Mouse (Mus musculus): ENCODE data around the gene Nos1ap. TPM values are rescaled to one million over a fixed set of nuclear protein-coding genes. Genes with fewer than 3 reads are reported as not detected.

Nos1ap gene
- polyA plus RNA-seq, 1 experiment, result 1.6 TPM

DNA sequence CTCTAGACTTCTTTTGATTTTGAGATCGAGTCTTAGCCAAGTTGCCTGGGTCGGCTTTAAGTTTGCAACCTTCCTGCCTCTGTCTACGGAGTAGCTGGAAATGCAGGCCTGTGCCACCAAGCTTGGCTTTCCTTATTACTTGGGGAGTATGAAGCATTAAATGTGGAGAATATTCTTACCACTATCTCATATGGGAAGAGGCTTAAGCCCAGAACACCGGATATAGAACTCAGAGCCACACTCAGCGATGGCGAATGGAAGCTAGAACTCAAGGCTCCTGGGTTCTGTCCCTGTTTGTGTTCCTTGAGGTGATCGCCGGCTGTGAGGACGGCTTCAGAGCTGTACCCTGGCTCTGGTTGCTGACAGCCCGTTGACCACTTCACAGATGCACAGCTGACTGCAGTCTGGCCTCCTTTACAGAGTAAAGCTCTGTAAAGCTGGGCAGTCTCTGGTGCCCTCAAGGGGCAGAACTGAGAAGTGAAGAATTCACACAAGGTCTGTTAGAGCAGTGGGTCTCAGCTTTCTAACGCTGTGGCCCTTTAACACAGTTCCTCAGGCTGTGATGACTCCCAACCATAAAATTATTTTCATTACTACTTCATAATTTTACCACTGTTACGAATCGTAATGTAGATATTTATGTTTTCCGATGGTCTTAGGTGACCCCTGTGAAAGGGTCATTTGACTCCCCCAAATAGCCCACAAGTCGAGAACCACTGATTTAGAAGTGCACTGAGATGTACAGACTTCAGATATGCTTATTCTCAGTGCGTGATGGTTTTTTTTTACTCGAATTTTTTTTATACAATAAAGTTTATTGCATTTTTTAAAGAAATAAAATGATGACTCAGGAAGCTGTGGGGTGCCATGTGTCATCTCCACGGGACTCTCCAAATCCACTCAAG, 23.6 kb upstream of the Nos1ap start:
- TF ChIP-seq POLR2A (IDR thresholded peaks at IDR 0.05; ENCODE audit: borderline replicate concordance, low read depth, low read length) (no peak), CTCF (IDR thresholded peaks at IDR 0.05; ENCODE audit: low read depth, low read length) (peak; percentile 35)
- peaks cover 3% of the 10 kb centered on the region for H3K4me1 ChIP-seq (ENCODE audit: control insufficient read depth, insufficient read depth, low read length)
- no peak overlapping the region for H3K27ac ChIP-seq (ENCODE audit: insufficient read depth, low read depth, low read length)

DNA sequence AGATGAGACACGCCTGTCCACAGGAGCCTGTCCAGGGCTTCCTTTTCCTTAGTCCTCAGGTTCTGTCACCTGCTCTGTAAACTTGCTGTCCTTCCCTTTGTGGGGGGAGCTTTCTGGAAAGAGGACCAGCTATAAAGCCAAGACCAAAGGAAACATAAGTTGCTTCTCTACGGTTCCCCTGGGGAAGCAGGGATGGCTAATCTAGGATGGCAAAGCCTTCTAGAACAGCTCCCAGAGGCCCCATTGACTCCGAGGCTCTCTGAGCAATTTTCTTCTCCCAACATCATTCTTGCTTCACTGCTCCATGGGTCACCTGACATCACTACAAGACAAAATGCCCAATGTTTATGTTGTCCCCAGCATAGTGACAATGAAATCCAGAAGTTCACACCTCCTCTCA, 22.0 kb upstream of the Nos1ap start:
- H3K4me3 ChIP-seq (ENCODE audit: insufficient read depth, low read length), result no peak overlapping the region
- H3K4me1 ChIP-seq (ENCODE audit: control insufficient read depth, insufficient read depth, low read length), result peaks cover 3% of the 10 kb centered on the region
- no peak overlapping the region for H3K27ac ChIP-seq (ENCODE audit: insufficient read depth, low read depth, low read length)
- TF ChIP-seq POLR2A (IDR thresholded peaks at IDR 0.05; ENCODE audit: borderline replicate concordance, low read depth, low read length) (no peak), CTCF (IDR thresholded peaks at IDR 0.05; ENCODE audit: low read depth, low read length) (no peak)

More for the DNA sequence above, 23.6 kb upstream of the Nos1ap start:
- H3K4me3 ChIP-seq (ENCODE audit: insufficient read depth, low read length), result no peak overlapping the region

DNA sequence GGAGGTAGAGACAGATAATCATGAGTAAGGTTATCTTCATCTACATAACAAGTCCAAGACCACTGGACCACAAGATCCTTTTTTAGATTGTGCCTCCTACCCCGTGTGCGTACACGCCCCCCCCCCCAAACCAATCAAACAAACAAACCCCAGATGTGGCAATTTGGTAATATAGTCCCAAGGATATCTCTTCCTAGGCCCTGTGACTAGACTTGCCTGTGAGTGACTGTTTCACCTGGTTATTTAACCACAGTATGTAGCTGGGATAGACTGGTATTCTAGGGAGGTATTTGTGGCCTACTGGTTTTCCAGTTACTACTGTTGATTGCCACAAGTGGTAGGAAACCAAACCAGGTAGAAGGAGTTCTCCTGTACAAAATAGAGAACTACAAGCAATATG, 21.0 kb upstream of the Nos1ap start:
- peaks cover 3% of the 10 kb centered on the region for H3K4me1 ChIP-seq (ENCODE audit: control insufficient read depth, insufficient read depth, low read length)
- no peak overlapping the region for H3K4me3 ChIP-seq (ENCODE audit: insufficient read depth, low read length)
- no peak overlapping the region for H3K27ac ChIP-seq (ENCODE audit: insufficient read depth, low read depth, low read length)
- no peak for TF ChIP-seq POLR2A (IDR thresholded peaks at IDR 0.05; ENCODE audit: borderline replicate concordance, low read depth, low read length)
- TF ChIP-seq CTCF (IDR thresholded peaks at IDR 0.05; ENCODE audit: low read depth, low read length), result no peak

DNA sequence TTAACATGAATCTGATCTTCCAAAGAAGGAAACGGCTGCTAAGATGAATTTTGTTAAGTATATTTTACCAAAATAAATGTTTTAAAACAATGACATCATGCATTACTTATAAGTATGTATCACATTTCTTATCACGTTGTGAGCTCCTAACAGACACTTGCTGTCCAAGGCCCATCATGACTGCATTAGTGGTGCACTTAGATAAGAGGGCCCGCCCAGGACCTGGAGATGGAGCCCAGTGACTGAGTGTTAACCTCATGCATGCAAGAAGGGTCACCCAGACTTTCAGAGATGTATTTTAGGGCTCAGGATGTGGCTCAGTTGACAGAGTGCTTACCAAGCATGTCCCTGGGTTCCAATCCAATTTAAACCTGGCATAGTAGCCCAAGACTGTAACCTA, 20.6 kb upstream of the Nos1ap start:
- H3K27ac ChIP-seq (ENCODE audit: insufficient read depth, low read depth, low read length), result no peak overlapping the region
- peaks cover 3% of the 10 kb centered on the region for H3K4me1 ChIP-seq (ENCODE audit: control insufficient read depth, insufficient read depth, low read length)
- no peak for TF ChIP-seq POLR2A (IDR thresholded peaks at IDR 0.05; ENCODE audit: borderline replicate concordance, low read depth, low read length)
- no peak for TF ChIP-seq CTCF (IDR thresholded peaks at IDR 0.05; ENCODE audit: low read depth, low read length)
- H3K4me3 ChIP-seq (ENCODE audit: insufficient read depth, low read length), result no peak overlapping the region

DNA sequence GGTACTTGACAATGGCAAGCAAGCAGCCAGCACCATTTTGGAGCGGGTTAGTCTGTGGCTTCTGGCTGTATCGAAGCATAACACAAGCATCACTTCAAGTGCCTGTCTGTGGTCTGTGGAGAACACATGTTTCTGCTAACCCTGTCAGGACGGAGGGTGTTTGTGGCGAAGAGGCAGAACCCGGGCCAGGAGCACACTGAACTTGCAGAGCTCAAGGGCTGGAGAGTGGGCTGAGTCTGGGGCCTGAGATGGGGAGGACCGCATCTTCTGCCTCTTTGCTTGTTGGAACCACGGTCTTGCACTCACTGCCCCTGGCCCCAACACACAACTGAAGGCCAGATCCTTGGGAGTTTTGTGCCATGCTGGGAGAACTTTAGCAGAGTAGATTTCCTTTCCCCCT, 20.2 kb upstream of the Nos1ap start:
- H3K4me1 ChIP-seq (ENCODE audit: control insufficient read depth, insufficient read depth, low read length), result peaks cover 3% of the 10 kb centered on the region
- H3K4me3 ChIP-seq (ENCODE audit: insufficient read depth, low read length), result no peak overlapping the region
- TF ChIP-seq POLR2A (IDR thresholded peaks at IDR 0.05; ENCODE audit: borderline replicate concordance, low read depth, low read length), result no peak
- no peak for TF ChIP-seq CTCF (IDR thresholded peaks at IDR 0.05; ENCODE audit: low read depth, low read length)
- H3K27ac ChIP-seq (ENCODE audit: insufficient read depth, low read depth, low read length), result no peak overlapping the region

DNA sequence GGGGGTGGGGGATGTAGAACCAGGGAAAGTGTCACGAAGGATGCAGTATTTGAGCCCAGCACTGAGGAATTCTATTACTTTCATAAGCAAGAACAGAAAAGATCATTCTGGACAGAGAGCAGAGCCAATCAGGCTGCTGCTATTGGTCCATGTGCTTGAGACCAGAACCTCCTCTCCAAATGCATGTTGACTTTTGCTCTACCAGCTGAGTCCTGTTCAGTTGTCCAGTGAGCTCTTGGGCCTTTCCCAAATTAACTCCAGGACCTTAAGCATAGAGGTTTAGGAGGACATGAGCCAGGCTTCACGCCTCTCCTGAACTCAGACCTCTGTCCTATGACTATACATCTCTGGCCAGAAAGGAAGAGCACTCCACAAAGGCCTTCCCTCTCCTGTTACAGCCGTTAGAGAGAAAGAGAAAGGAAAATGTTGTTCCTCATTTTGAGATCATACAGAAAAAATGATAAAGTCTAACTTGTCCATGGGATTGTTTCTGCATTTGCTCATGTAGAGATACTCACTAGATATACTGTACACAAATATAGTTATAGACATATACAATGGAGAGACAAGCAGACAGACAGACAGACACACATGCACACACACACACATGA, 18.9 kb upstream of the Nos1ap start:
- peaks cover 3% of the 10 kb centered on the region for H3K4me1 ChIP-seq (ENCODE audit: control insufficient read depth, insufficient read depth, low read length)
- TF ChIP-seq POLR2A (IDR thresholded peaks at IDR 0.05; ENCODE audit: borderline replicate concordance, low read depth, low read length), result no peak
- TF ChIP-seq CTCF (IDR thresholded peaks at IDR 0.05; ENCODE audit: low read depth, low read length), result no peak

DNA sequence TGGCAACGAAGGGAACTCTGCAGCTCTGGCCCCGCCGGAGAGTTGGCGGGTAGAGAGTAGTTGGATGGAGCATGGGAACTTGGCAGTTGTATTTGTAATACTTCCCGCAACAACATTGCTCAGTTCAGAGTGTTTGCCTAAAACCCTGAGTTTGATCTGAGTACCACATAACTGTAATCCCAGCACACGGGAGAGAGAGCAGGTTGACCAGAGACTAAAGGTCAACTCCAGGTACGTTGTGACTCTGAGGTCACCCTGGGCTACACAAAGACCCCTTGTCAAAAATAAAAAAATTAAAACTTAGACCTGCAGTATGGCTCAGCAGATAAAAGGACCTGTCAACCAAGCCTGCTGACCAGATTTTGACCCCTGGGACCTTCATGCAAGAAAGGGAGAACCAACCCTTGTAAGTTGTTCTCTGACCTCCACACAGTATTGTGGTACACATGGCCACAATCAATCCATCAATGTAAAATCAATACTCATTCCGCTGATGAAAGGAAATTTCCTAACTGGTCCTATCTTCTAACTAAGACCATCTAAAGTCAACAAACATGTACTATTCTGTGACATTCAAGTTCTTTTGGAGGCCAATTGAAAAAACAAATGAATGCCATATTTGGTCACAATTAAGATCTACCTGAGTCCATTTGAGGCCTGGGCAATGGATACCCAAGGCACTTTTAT, 17.7 kb upstream of the Nos1ap start:
- H3K4me3 ChIP-seq (ENCODE audit: insufficient read depth, low read length), result no peak overlapping the region
- peaks cover 3% of the 10 kb centered on the region for H3K4me1 ChIP-seq (ENCODE audit: control insufficient read depth, insufficient read depth, low read length)
- H3K27ac ChIP-seq (ENCODE audit: insufficient read depth, low read depth, low read length), result no peak overlapping the region
- no peak for TF ChIP-seq POLR2A (IDR thresholded peaks at IDR 0.05; ENCODE audit: borderline replicate concordance, low read depth, low read length)

More for the DNA sequence above, 18.9 kb upstream of the Nos1ap start:
- Histone ChIP-seq H3K4me3 (ENCODE audit: insufficient read depth, low read length) (no peak overlapping the region), H3K27ac (ENCODE audit: insufficient read depth, low read depth, low read length) (no peak overlapping the region)

DNA sequence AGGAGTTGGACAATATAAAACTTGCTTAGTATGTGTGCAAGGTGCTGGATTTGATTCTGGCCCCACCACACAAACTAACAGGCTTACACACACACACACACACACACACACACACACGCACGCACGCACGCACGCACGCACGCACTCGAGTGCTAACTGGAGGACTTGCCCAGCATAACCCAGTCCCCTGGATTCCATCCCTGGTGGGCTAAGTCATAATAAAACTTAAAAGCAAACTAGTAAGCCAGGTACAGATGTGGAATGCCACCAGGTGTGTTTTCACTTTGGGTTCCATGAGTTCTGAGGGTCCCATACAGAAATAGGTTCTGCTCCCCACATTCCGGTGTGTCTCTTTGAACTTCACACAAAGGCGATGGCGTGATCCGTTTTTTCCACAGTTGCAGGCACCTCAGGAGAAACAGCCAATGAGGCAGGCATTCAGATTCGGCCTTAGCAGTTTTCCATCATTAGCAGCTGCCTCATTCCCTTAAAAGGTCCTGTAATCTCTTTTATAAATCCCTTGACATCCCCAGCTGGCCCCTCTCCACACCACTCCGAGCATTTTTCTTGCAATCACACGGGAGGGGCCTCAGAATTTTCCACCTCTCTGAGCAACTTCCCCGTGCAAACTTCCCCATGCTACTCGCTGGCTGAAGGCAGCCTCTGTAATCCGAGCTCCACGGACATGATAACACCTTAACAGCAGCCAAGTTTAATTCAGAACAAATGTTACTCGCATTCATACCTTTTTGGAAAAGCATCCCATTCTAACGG, 15.8 kb upstream of the Nos1ap start:
- no peak overlapping the region for H3K27ac ChIP-seq (ENCODE audit: insufficient read depth, low read depth, low read length)
- TF ChIP-seq POLR2A (IDR thresholded peaks at IDR 0.05; ENCODE audit: borderline replicate concordance, low read depth, low read length), result no peak
- TF ChIP-seq CTCF (IDR thresholded peaks at IDR 0.05; ENCODE audit: low read depth, low read length), result no peak
- peaks cover 3% of the 10 kb centered on the region for H3K4me1 ChIP-seq (ENCODE audit: control insufficient read depth, insufficient read depth, low read length)
- H3K4me3 ChIP-seq (ENCODE audit: insufficient read depth, low read length), result no peak overlapping the region

DNA sequence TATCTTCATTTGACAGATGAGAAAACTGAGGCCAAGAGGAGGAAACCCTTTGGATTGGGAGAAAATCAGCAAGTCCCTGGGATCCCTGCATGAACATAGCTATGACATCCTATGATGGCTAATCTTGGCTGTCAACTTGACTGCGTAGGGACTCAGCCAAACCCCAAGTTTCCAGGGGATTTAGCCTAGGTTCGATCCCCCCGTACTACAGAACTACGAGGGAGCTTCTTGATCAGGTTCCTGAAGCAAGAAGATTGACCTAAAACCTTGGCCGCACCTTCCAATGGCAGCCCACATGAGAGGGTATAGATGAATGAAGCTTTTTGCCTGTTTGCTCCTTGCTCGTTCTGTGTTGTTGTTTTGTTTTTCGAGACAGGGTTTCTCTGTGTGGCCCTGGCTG, 4.9 kb upstream of the Nos1ap start:
- H3K4me1 ChIP-seq (ENCODE audit: control insufficient read depth, insufficient read depth, low read length), result no peaks in the 10 kb centered on the region
- no peak overlapping the region for H3K27ac ChIP-seq (ENCODE audit: insufficient read depth, low read depth, low read length)
- TF ChIP-seq POLR2A (IDR thresholded peaks at IDR 0.05; ENCODE audit: borderline replicate concordance, low read depth, low read length), result no peak
- no peak for TF ChIP-seq CTCF (IDR thresholded peaks at IDR 0.05; ENCODE audit: low read depth, low read length)
- no peak overlapping the region for H3K4me3 ChIP-seq (ENCODE audit: insufficient read depth, low read length)
